ENCODE assay signal across 11 mouse cellular contexts in the genomic region with DNA sequence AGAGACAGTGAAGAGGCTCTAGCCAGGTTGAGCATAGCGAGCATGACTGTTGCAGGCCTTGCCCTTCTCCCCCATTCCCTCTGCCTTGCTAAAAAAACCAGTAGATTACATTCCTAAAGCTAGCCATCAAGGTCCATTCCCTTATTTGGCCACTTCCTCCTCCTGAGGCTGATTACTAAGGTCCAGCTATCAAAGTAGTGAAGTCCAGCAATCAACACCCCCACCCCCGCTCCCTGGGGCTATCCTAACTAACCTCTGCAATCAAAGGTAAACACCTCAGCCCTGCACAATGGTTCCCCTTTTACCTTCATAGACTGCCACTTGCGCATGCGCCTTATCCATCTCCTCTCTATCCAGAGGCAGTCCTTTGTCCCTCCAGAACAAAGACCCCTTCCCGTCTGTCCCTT.
A peak's percentile ranks its signal among the peaks of the same experiment; 100 is the strongest.
DNase-seq lines count a peak whose midpoint lies in the region; ATAC-seq and TF ChIP-seq lines count a peak whose summit lies in the region.
"Had no signal": no experiment of that assay in that cellular context is flagged by ENCODE, and none has a peak within 500 bp of the region (broad histone marks: within the 10 kb centered on the region; RNA-seq: fewer than 3 reads in every experiment).

No protein-coding gene starts in this region.

- H3K27me3 ChIP-seq in hindbrain, embryonic 11.5 days (ENCODE audit: control insufficient read depth, insufficient read depth, low read length): no peaks in the 10 kb centered on the region; the same call in 1 of the 2 replicates
- no peaks in the 10 kb centered on the region for H3K27me3 ChIP-seq in hindbrain, postnatal 0 days (ENCODE audit: insufficient read depth, low read length)
- H3K27me3 ChIP-seq in kidney, embryonic 16.5 days (ENCODE audit: insufficient read depth, low read length): peaks cover 13% of the 10 kb centered on the region; the same call in 1 of the 2 replicates

- no peak overlapping the region for H3K9ac ChIP-seq in hindbrain, embryonic 11.5 days (ENCODE audit: low read depth, low read length)
- H3K9ac ChIP-seq in hindbrain, postnatal 0 days (replicated peaks; ENCODE audit: low read length): no peak overlapping the region
- H3K9ac ChIP-seq in kidney, embryonic 16.5 days (replicated peaks; ENCODE audit: low read length): no peak overlapping the region
- H3K9ac ChIP-seq: limb, embryonic 13.5 days had no signal

- no peaks in the 10 kb centered on the region for H3K36me3 ChIP-seq in hindbrain, embryonic 11.5 days (ENCODE audit: control insufficient read depth, insufficient read depth, low read length)
- H3K36me3 ChIP-seq in hindbrain, postnatal 0 days (ENCODE audit: insufficient read depth, low read length): no peaks in the 10 kb centered on the region
- no peaks in the 10 kb centered on the region for H3K36me3 ChIP-seq in kidney, embryonic 16.5 days (ENCODE audit: insufficient read depth, low read length)
- H3K36me3 ChIP-seq: limb, embryonic 13.5 days had no signal

- no peak overlapping the region for H3K4me2 ChIP-seq in hindbrain, embryonic 11.5 days (replicated peaks; ENCODE audit: low read depth, low read length)
- H3K4me2 ChIP-seq in hindbrain, postnatal 0 days (ENCODE audit: low read depth, low read length): no peak overlapping the region
- no peak overlapping the region for H3K4me2 ChIP-seq in kidney, embryonic 16.5 days (replicated peaks; ENCODE audit: low read depth, low read length)
- H3K4me2 ChIP-seq: limb, embryonic 13.5 days had no signal

- DNase-seq in hindbrain, embryonic 11.5 days (ENCODE audit: low spot score): peak; percentile 46
- DNase-seq in hindbrain, postnatal 0 days (ENCODE audit: low spot score): no peak
- DNase-seq in ES-CJ7 (ENCODE audit: low read depth, low spot score): peak; percentile 74
- DNase-seq in adrenal gland, adult 8-10 months: peak; percentile 42
- no peak for DNase-seq in Muller cell, postnatal 12 days (ENCODE audit: inconsistent ontology term)
- DNase-seq in right cerebral cortex, postnatal 36 days (ENCODE audit: low spot score in 2 of 2): no peak
- no peak for DNase-seq in cerebellum, postnatal 14 days
- DNase-seq: heart, adult 2 months had no signal

- H3K4me3 ChIP-seq in hindbrain, embryonic 11.5 days (ENCODE audit: low read depth, low read length): no peak overlapping the region
- no peak overlapping the region for H3K4me3 ChIP-seq in hindbrain, postnatal 0 days (ENCODE audit: low read length)
- H3K4me3 ChIP-seq in kidney, embryonic 16.5 days (ENCODE audit: low read length): no peak overlapping the region
- H3K4me3 ChIP-seq: heart, adult 2 months; limb, embryonic 13.5 days had no signal

- TF ChIP-seq CTCF in hindbrain, postnatal 0 days (IDR thresholded peaks at IDR 0.05; ENCODE audit: low read depth): no peak

- H3K27ac ChIP-seq in hindbrain, embryonic 11.5 days (ENCODE audit: low read depth, low read length): 0 out of 2 replicates have a peak overlapping the region, but pooled peaks have one; percentile 42
- H3K27ac ChIP-seq in hindbrain, postnatal 0 days: no peak overlapping the region
- H3K27ac ChIP-seq in kidney, embryonic 16.5 days (ENCODE audit: low read length): peak overlapping the region; percentile 26; the same call in 1 of the 2 replicates
- H3K27ac ChIP-seq: heart, adult 2 months; limb, embryonic 13.5 days had no signal

- WGBS in hindbrain, embryonic 11.5 days: 21% methylated on average over 5 of the region's 5 CpGs
- WGBS in hindbrain, postnatal 0 days: 34% methylated on average over 5 of the region's 5 CpGs
- WGBS in kidney, embryonic 16.5 days: 51% methylated on average over 5 of the region's 5 CpGs

- no peaks in the 10 kb centered on the region for H3K9me3 ChIP-seq in hindbrain, embryonic 11.5 days (ENCODE audit: control insufficient read depth, low read length)
- H3K9me3 ChIP-seq in hindbrain, postnatal 0 days (ENCODE audit: low read length): no peaks in the 10 kb centered on the region
- no peaks in the 10 kb centered on the region for H3K9me3 ChIP-seq in kidney, embryonic 16.5 days (ENCODE audit: low read length)
- H3K9me3 ChIP-seq: limb, embryonic 13.5 days had no signal

- ATAC-seq in hindbrain, embryonic 11.5 days (ENCODE audit: low FRiP score): peak; percentile 69
- ATAC-seq in hindbrain, postnatal 0 days: no peak
- ATAC-seq in kidney, embryonic 16.5 days (ENCODE audit: low FRiP score, low TSS enrichment): peak; percentile 42
- ATAC-seq: intestine, postnatal 0 days had no signal

- H3K4me1 ChIP-seq in hindbrain, embryonic 11.5 days (replicated peaks; ENCODE audit: control insufficient read depth, insufficient read depth, low read length): no peaks in the 10 kb centered on the region
- no peaks in the 10 kb centered on the region for H3K4me1 ChIP-seq in hindbrain, postnatal 0 days (ENCODE audit: insufficient read depth, low read length)
- 0 out of 2 replicates have a peak, but pooled peaks cover 5% of the 10 kb centered on the region for H3K4me1 ChIP-seq in kidney, embryonic 16.5 days (ENCODE audit: insufficient read depth, low read length)
- H3K4me1 ChIP-seq: limb, embryonic 13.5 days had no signal

Comparison
In these comparisons a context has a peak if more than half of its experiments do, and no peak if none do; other contexts are left out.
1. DNase-seq: peak in hindbrain, embryonic 11.5 days (single experiment), ES-CJ7 (single experiment) and adrenal gland, adult 8-10 months (single experiment); none in hindbrain, postnatal 0 days (single experiment), Muller cell, postnatal 12 days (single experiment), right cerebral cortex, postnatal 36 days (0 of 2) and cerebellum, postnatal 14 days (0 of 2).